9 mouse cellular contexts compared by ENCODE assay signal in genomic region chr5:144015312-144015650, GRCm38 (mm10). TPM values are rescaled to one million over a fixed set of nuclear protein-coding genes. Genes with fewer than 3 reads are reported as not detected.
DNase-seq lines count a peak whose midpoint lies in the region; ATAC-seq and TF ChIP-seq lines count a peak whose summit lies in the region.
"Had no signal": no experiment of that assay in that cellular context is flagged by ENCODE, and none has a peak within 500 bp of the region (broad histone marks: within the 10 kb centered on the region; RNA-seq: fewer than 3 reads in every experiment).

No protein-coding gene starts in this region.

- no peaks in the 10 kb centered on the region for H3K27me3 ChIP-seq in heart, embryonic 10.5 days (ENCODE audit: insufficient read depth, poor library complexity, severe bottlenecking)
- H3K27me3 ChIP-seq in hindbrain, embryonic 13.5 days: no peaks in the 10 kb centered on the region
- H3K27me3 ChIP-seq in midbrain, embryonic 11.5 days (ENCODE audit: control insufficient read depth, insufficient read depth, low read length): no peaks in the 10 kb centered on the region

- 73% methylated on average over 3 of the region's 3 CpGs for WGBS in heart, embryonic 10.5 days
- WGBS in bone marrow, adult 2 months: 58% methylated on average over 3 of the region's 3 CpGs
- WGBS in hindbrain, embryonic 13.5 days: 86% methylated on average over 3 of the region's 3 CpGs
- WGBS in midbrain, embryonic 11.5 days: 76% methylated on average over 3 of the region's 3 CpGs

- peaks cover 4% of the 10 kb centered on the region; the same call in 1 of the 2 replicates for H3K4me1 ChIP-seq in heart, embryonic 10.5 days
- H3K4me1 ChIP-seq in bone marrow, adult 2 months (ENCODE audit: control insufficient read depth, insufficient read depth, low read length): peaks cover 1% of the 10 kb centered on the region; the same call in 1 of the 2 replicates
- peaks cover 10% of the 10 kb centered on the region for H3K4me1 ChIP-seq in hindbrain, embryonic 13.5 days (replicated peaks)
- H3K4me1 ChIP-seq in midbrain, embryonic 11.5 days (ENCODE audit: control insufficient read depth, insufficient read depth, low read length): no peaks in the 10 kb centered on the region

- H3K4me3 ChIP-seq in heart, embryonic 10.5 days: peak overlapping the region; percentile 91
- H3K4me3 ChIP-seq in bone marrow, adult 2 months (replicated peaks; ENCODE audit: control insufficient read depth, low read depth, low read length): peak overlapping the region; percentile 38
- H3K4me3 ChIP-seq in hindbrain, embryonic 13.5 days: peak overlapping the region; percentile 95
- peak overlapping the region; percentile 92 for H3K4me3 ChIP-seq in midbrain, embryonic 11.5 days (ENCODE audit: low read depth, low read length)

- H3K4me2 ChIP-seq in hindbrain, embryonic 13.5 days: peak overlapping the region; percentile 58
- peak overlapping the region; percentile 49; the same call in 1 of the 2 replicates for H3K4me2 ChIP-seq in midbrain, embryonic 11.5 days

- H3K9me3 ChIP-seq in heart, embryonic 10.5 days: no peaks in the 10 kb centered on the region
- H3K9me3 ChIP-seq in hindbrain, embryonic 13.5 days: no peaks in the 10 kb centered on the region
- H3K9me3 ChIP-seq in midbrain, embryonic 11.5 days (ENCODE audit: control insufficient read depth, low read length): no peaks in the 10 kb centered on the region

- no peak for ATAC-seq in hindbrain, embryonic 13.5 days (ENCODE audit: low FRiP score)
- ATAC-seq in midbrain, embryonic 11.5 days (ENCODE audit: low FRiP score): peak; percentile 31; the same call in 1 of the 2 replicates

- no peak for TF ChIP-seq POLR2A in bone marrow, adult 2 months (IDR thresholded peaks at IDR 0.05; ENCODE audit: borderline replicate concordance, control insufficient read depth, low read depth, low read length)

- intact Hi-C loops in heart, postnatal 25 days (cut with DNase I): no loop called here

- peak overlapping the region; percentile 94; the same call in 1 of the 2 replicates for H3K27ac ChIP-seq in heart, embryonic 10.5 days
- no peak overlapping the region for H3K27ac ChIP-seq in bone marrow, adult 2 months (ENCODE audit: control insufficient read depth, insufficient read depth, low read depth, low read length, poor library complexity)
- peak overlapping the region; percentile 88; the same call in 1 of the 2 replicates for H3K27ac ChIP-seq in hindbrain, embryonic 13.5 days
- H3K27ac ChIP-seq in midbrain, embryonic 11.5 days (ENCODE audit: low read depth, low read length): no peak overlapping the region

- peaks cover 21% of the 10 kb centered on the region for H3K36me3 ChIP-seq in heart, embryonic 10.5 days
- peaks cover 24% of the 10 kb centered on the region for H3K36me3 ChIP-seq in hindbrain, embryonic 13.5 days
- peaks cover 13% of the 10 kb centered on the region; the same call in 1 of the 2 replicates for H3K36me3 ChIP-seq in midbrain, embryonic 11.5 days (ENCODE audit: control insufficient read depth, insufficient read depth, low read length)

- no peak for DNase-seq in heart, embryonic 10.5 days (ENCODE audit: low spot score)
- DNase-seq in heart, postnatal 25 days (ENCODE audit: low spot score): no peak
- DNase-seq in midbrain, embryonic 11.5 days (ENCODE audit: low spot score, missing footprints): no peak
- no peak for DNase-seq in adipocyte (ENCODE audit: low spot score)
- no peak for DNase-seq in thymus, postnatal 4 days
- DNase-seq in adrenal gland, adult 8-10 months: no peak

- H3K9ac ChIP-seq in hindbrain, embryonic 13.5 days: no peak overlapping the region
- H3K9ac ChIP-seq in midbrain, embryonic 11.5 days (ENCODE audit: low read length): no peak overlapping the region; the same call in 1 of the 2 replicates

- TF ChIP-seq CTCF in bone marrow, adult 2 months (IDR thresholded peaks at IDR 0.05; ENCODE audit: control insufficient read depth, insufficient read depth, low read length): no peak

RNA-seq across cellular contexts. Expression of gene Ccz1, which starts 0.6 kb away (rescaled TPM):
- polyA plus RNA-seq in heart, embryonic 10.5 days (2016; fragmentation: Nextera tagmentation; extraction: Ambion mirVana): 62.0 and 84.6 TPM in 2 replicates
- total RNA-seq in heart, postnatal 25 days (2021): 10 to 100 TPM; 25.0 to 26.0 TPM
- polyA plus RNA-seq in bone marrow, adult 2 months (2011; ENCODE audit: insufficient read depth, insufficient read length, low replicate concordance, missing spikeins): 29.1 and 44.4 TPM in 2 replicates
- 80.9 and 88.5 TPM in 2 replicates for polyA plus RNA-seq in hindbrain, embryonic 13.5 days (2015; fragmentation: Nextera tagmentation; extraction: Ambion mirVana)
- 125 and 131 TPM in 2 replicates for polyA plus RNA-seq in midbrain, embryonic 11.5 days (2014; fragmentation: Nextera tagmentation; extraction: Ambion mirVana)
- total RNA-seq in adrenal gland, adult 8-10 months (2022): 10 to 100 TPM; 56.5 to 60.7 (median 60.2) TPM

RNA-seq across cellular contexts. Expression of gene Ocm, which starts 11.2 kb away (rescaled TPM):
- 0.21 TPM in 1 of 2 replicates, not detected in the other for polyA plus RNA-seq in heart, embryonic 10.5 days (2016; fragmentation: Nextera tagmentation; extraction: Ambion mirVana)
- total RNA-seq in heart, postnatal 25 days (2021): not detected
- polyA plus RNA-seq in bone marrow, adult 2 months (2011; ENCODE audit: insufficient read depth, insufficient read length, low replicate concordance, missing spikeins): not detected in 2 replicates
- 0.70 TPM in 1 of 2 replicates, not detected in the other for polyA plus RNA-seq in hindbrain, embryonic 13.5 days (2015; fragmentation: Nextera tagmentation; extraction: Ambion mirVana)
- not detected in 2 replicates for polyA plus RNA-seq in midbrain, embryonic 11.5 days (2014; fragmentation: Nextera tagmentation; extraction: Ambion mirVana)
- not detected for total RNA-seq in adrenal gland, adult 8-10 months (2022)
- total RNA-seq: layer of hippocampus, adult 18-20 months had no signal

Comparison
In these comparisons a context has a peak if more than half of its experiments do, and no peak if none do; other contexts are left out.
1. H3K27ac ChIP-seq: peak in heart, embryonic 10.5 days (single experiment) and hindbrain, embryonic 13.5 days (single experiment); none in bone marrow, adult 2 months (single experiment) and midbrain, embryonic 11.5 days (single experiment).
2. H3K4me3 ChIP-seq: peak in every context shown above with its lines; median percentile 95 in hindbrain, embryonic 13.5 days; 92 in midbrain, embryonic 11.5 days; 91 in heart, embryonic 10.5 days; 38 in bone marrow, adult 2 months.